Mouse (Mus musculus): ENCODE data around the gene Ece1. TPM values are rescaled to one million over a fixed set of nuclear protein-coding genes. Genes with fewer than 3 reads are reported as not detected.

Gene Ece1
- polyA plus RNA-seq, 1 experiment: 6.0 TPM

DNA sequence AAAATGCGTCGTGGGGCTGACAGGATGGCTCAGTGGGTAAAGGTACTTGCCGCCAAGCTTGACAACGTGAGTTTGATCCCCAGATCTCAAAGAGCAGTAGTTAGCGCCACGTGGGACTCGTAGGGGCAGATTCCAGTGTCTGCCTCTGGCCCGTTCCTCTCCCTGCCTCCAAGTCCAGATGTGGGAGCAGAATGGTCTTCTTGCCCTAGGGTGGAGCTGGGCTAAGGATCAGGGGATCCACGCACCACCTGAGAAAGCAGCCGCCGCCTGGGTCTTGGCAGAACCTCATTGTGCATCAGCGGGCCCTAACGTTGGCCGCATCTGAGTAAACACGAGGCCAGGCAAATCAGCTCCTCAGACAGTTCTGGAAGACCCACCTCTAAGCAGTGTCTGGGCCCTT lies 61.0 kb downstream of the Ece1 start:
- H3K4me3 ChIP-seq (ENCODE audit: control insufficient read depth, low read depth, low read length): no peak overlapping the region
- no peak for TF ChIP-seq CTCF (IDR thresholded peaks at IDR 0.05; ENCODE audit: control insufficient read depth, insufficient read depth, insufficient replicate concordance, low read depth, low read length)
- no peak for TF ChIP-seq POLR2A (IDR thresholded peaks at IDR 0.05; ENCODE audit: control insufficient read depth, low read depth, low read length)
- no peak overlapping the region for H3K27ac ChIP-seq (ENCODE audit: control insufficient read depth, insufficient read depth, low read depth, low read length)
- no peaks in the 10 kb centered on the region for H3K27me3 ChIP-seq (ENCODE audit: control insufficient read depth, insufficient read depth, low read length)
- peaks cover 2% of the 10 kb centered on the region; the same call in 1 of the 2 replicates for H3K4me1 ChIP-seq (ENCODE audit: control insufficient read depth, insufficient read depth, low read length)
- H3K36me3 ChIP-seq (ENCODE audit: control insufficient read depth, insufficient read depth, low read length): no peaks in the 10 kb centered on the region

DNA sequence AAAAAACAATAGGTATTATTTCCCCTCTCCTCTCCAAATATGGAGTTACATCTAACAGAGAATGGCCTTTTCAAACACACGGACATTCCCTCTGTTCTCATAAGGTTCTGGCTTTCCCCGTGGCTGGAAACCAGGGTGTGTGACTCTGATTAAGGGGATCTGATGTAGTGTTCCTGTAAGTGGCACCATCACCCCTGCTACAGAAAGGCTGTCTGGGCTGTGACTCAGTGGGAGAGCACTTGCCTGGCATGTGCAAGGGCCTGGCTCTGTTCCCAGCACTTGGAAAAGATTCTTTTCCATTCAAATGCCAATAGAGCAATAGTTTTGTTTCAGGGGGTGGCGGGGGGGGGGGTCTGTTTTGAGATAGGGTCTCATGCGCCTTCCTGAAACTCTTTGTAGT lies 63.1 kb downstream of the Ece1 start:
- Histone ChIP-seq H3K4me1 (ENCODE audit: control insufficient read depth, insufficient read depth, low read length) (peaks cover 6% of the 10 kb centered on the region), H3K27me3 (ENCODE audit: control insufficient read depth, insufficient read depth, low read length) (no peaks in the 10 kb centered on the region), H3K4me3 (ENCODE audit: control insufficient read depth, low read depth, low read length) (no peak overlapping the region), H3K27ac (ENCODE audit: control insufficient read depth, insufficient read depth, low read depth, low read length) (no peak overlapping the region), H3K36me3 (ENCODE audit: control insufficient read depth, insufficient read depth, low read length) (no peaks in the 10 kb centered on the region)
- TF ChIP-seq CTCF (IDR thresholded peaks at IDR 0.05; ENCODE audit: control insufficient read depth, insufficient read depth, insufficient replicate concordance, low read depth, low read length) (no peak), POLR2A (IDR thresholded peaks at IDR 0.05; ENCODE audit: control insufficient read depth, low read depth, low read length) (no peak)

GRCm38 (mm10) chr4:137926161-137926560 lies 64.1 kb downstream of the Ece1 start:
- H3K4me3 ChIP-seq (ENCODE audit: control insufficient read depth, low read depth, low read length): no peak overlapping the region
- TF ChIP-seq CTCF (IDR thresholded peaks at IDR 0.05; ENCODE audit: control insufficient read depth, insufficient read depth, insufficient replicate concordance, low read depth, low read length): no peak
- no peak for TF ChIP-seq POLR2A (IDR thresholded peaks at IDR 0.05; ENCODE audit: control insufficient read depth, low read depth, low read length)
- peaks cover 6% of the 10 kb centered on the region for H3K4me1 ChIP-seq (ENCODE audit: control insufficient read depth, insufficient read depth, low read length)
- H3K36me3 ChIP-seq (ENCODE audit: control insufficient read depth, insufficient read depth, low read length): no peaks in the 10 kb centered on the region
- H3K27ac ChIP-seq (ENCODE audit: control insufficient read depth, insufficient read depth, low read depth, low read length): no peak overlapping the region
- no peaks in the 10 kb centered on the region for H3K27me3 ChIP-seq (ENCODE audit: control insufficient read depth, insufficient read depth, low read length)

GRCm38 (mm10) chr4:137927136-137927535 lies 65.1 kb downstream of the Ece1 start:
- Histone ChIP-seq H3K27ac (ENCODE audit: control insufficient read depth, insufficient read depth, low read depth, low read length) (no peak overlapping the region), H3K4me3 (ENCODE audit: control insufficient read depth, low read depth, low read length) (no peak overlapping the region), H3K27me3 (ENCODE audit: control insufficient read depth, insufficient read depth, low read length) (no peaks in the 10 kb centered on the region), H3K4me1 (ENCODE audit: control insufficient read depth, insufficient read depth, low read length) (peaks cover 6% of the 10 kb centered on the region), H3K36me3 (ENCODE audit: control insufficient read depth, insufficient read depth, low read length) (no peaks in the 10 kb centered on the region)
- TF ChIP-seq POLR2A (IDR thresholded peaks at IDR 0.05; ENCODE audit: control insufficient read depth, low read depth, low read length) (no peak), CTCF (IDR thresholded peaks at IDR 0.05; ENCODE audit: control insufficient read depth, insufficient read depth, insufficient replicate concordance, low read depth, low read length) (no peak)

DNA sequence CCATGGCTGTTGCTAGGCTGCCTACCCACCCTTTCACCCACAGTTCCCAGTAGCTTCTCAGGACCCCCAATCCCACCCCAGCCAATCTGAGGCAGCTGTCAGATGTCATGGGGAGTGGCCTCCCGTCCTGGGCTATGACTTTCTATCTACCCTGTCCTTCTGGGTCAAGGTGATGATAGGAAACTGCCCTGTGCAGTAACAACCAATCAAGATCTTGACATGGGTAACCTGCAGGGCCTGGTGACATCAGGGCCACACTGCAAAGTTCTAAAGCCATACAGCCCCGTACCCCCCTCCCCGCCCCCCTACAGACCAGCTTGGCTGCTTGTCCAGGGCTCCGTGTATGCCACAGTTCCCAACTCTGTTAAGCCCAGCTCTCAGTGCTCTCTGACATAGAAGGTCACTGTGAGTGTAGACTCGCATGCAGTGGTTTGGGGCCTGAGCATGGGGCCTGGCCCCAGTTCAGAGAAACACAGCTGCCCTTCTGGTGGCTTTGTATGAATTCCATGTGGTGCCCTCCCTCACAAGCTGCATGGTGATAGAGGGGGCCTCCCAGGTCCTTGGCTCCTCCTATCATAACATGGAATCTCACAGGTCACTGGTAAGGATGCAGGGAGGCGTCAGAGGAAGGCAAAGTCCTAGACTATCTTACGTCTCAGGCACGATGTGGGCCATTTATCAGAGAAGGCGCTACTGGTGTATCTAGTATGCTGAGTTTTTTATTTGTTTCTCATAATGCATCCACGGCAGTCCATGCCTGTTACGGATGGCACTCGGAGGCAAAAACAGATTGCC lies 65.9 kb downstream of the Ece1 start:
- Histone ChIP-seq H3K4me1 (ENCODE audit: control insufficient read depth, insufficient read depth, low read length) (peaks cover 11% of the 10 kb centered on the region), H3K36me3 (ENCODE audit: control insufficient read depth, insufficient read depth, low read length) (no peaks in the 10 kb centered on the region), H3K27ac (ENCODE audit: control insufficient read depth, insufficient read depth, low read depth, low read length) (no peak overlapping the region), H3K27me3 (ENCODE audit: control insufficient read depth, insufficient read depth, low read length) (no peaks in the 10 kb centered on the region), H3K4me3 (ENCODE audit: control insufficient read depth, low read depth, low read length) (no peak overlapping the region)
- TF ChIP-seq CTCF (IDR thresholded peaks at IDR 0.05; ENCODE audit: control insufficient read depth, insufficient read depth, insufficient replicate concordance, low read depth, low read length) (no peak), POLR2A (IDR thresholded peaks at IDR 0.05; ENCODE audit: control insufficient read depth, low read depth, low read length) (no peak)

GRCm38 (mm10) chr4:137928813-137929212 lies 66.8 kb downstream of the Ece1 start:
- TF ChIP-seq POLR2A (IDR thresholded peaks at IDR 0.05; ENCODE audit: control insufficient read depth, low read depth, low read length): no peak
- no peak for TF ChIP-seq CTCF (IDR thresholded peaks at IDR 0.05; ENCODE audit: control insufficient read depth, insufficient read depth, insufficient replicate concordance, low read depth, low read length)
- no peak overlapping the region for H3K4me3 ChIP-seq (ENCODE audit: control insufficient read depth, low read depth, low read length)
- no peak overlapping the region for H3K27ac ChIP-seq (ENCODE audit: control insufficient read depth, insufficient read depth, low read depth, low read length)
- H3K36me3 ChIP-seq (ENCODE audit: control insufficient read depth, insufficient read depth, low read length): no peaks in the 10 kb centered on the region
- peaks cover 11% of the 10 kb centered on the region for H3K4me1 ChIP-seq (ENCODE audit: control insufficient read depth, insufficient read depth, low read length)
- H3K27me3 ChIP-seq (ENCODE audit: control insufficient read depth, insufficient read depth, low read length): no peaks in the 10 kb centered on the region

- TF ChIP-seq CTCF (IDR thresholded peaks at IDR 0.05; ENCODE audit: control insufficient read depth, insufficient read depth, insufficient replicate concordance, low read depth, low read length): no peak
- no peak for TF ChIP-seq POLR2A (IDR thresholded peaks at IDR 0.05; ENCODE audit: control insufficient read depth, low read depth, low read length)
- Histone ChIP-seq H3K27me3 (ENCODE audit: control insufficient read depth, insufficient read depth, low read length) (no peaks in the 10 kb centered on the region), H3K36me3 (ENCODE audit: control insufficient read depth, insufficient read depth, low read length) (no peaks in the 10 kb centered on the region), H3K27ac (ENCODE audit: control insufficient read depth, insufficient read depth, low read depth, low read length) (no peak overlapping the region; the same call in 1 of the 2 replicates), H3K4me3 (ENCODE audit: control insufficient read depth, low read depth, low read length) (no peak overlapping the region), H3K4me1 (ENCODE audit: control insufficient read depth, insufficient read depth, low read length) (peaks cover 11% of the 10 kb centered on the region)
Measured at GRCm38 (mm10) chr4:137929341-137930016, 67.4 kb downstream of the Ece1 start.

All from testis, adult 2 months (tissue).